Mouse (Mus musculus): Measurements from ENCODE around the gene Gm10130. TPM values are rescaled to one million over a fixed set of nuclear protein-coding genes. Genes with fewer than 3 reads are reported as not detected.

The Gm10130 gene
- polyA plus RNA-seq, 1 experiment from 2014 or later: 2.5 TPM

Other genes starting within 250 kb of the Gm10130 start
- gene Zfp120, start 187.0 kb upstream of the Gm10130 start, polyA plus RNA-seq (2015; fragmentation: Nextera tagmentation; extraction: Ambion mirVana): 5.9 and 6.4 TPM in 2 replicates
- not detected in 2 replicates for gene Gm10770, start 144.0 kb upstream of the Gm10130 start, polyA plus RNA-seq (2015; fragmentation: Nextera tagmentation; extraction: Ambion mirVana)
- 0.05 TPM in 1 of 2 replicates, not detected in the other for gene Gm14139, start 141.9 kb upstream of the Gm10130 start, polyA plus RNA-seq (2015; fragmentation: Nextera tagmentation; extraction: Ambion mirVana)
- 2.4 and 2.7 TPM in 2 replicates for gene Zfp937, start 105.6 kb upstream of the Gm10130 start, polyA plus RNA-seq (2015; fragmentation: Nextera tagmentation; extraction: Ambion mirVana)
- gene Gm21994, start 68.1 kb upstream of the Gm10130 start, polyA plus RNA-seq (2015; fragmentation: Nextera tagmentation; extraction: Ambion mirVana): 2.1 and 2.2 TPM in 2 replicates
- 0.02 TPM in 1 of 2 replicates, not detected in the other for gene Gm14124, start 66.2 kb upstream of the Gm10130 start, polyA plus RNA-seq (2015; fragmentation: Nextera tagmentation; extraction: Ambion mirVana)
- 2.4 and 2.5 TPM in 2 replicates for gene 3300002I08Rik, start 39.1 kb downstream of the Gm10130 start, polyA plus RNA-seq (2015; fragmentation: Nextera tagmentation; extraction: Ambion mirVana)
- 2.1 TPM in 2 replicates for gene Zfp442, start 127.8 kb downstream of the Gm10130 start, polyA plus RNA-seq (2015; fragmentation: Nextera tagmentation; extraction: Ambion mirVana)
- gene Zfp345, start 161.4 kb downstream of the Gm10130 start, polyA plus RNA-seq (2015; fragmentation: Nextera tagmentation; extraction: Ambion mirVana): 0.07 TPM in 1 of 2 replicates, not detected in the other
- gene Cst7, start 246.7 kb downstream of the Gm10130 start, polyA plus RNA-seq (2015; fragmentation: Nextera tagmentation; extraction: Ambion mirVana): 0.23 and 0.29 TPM in 2 replicates